Mouse (Mus musculus) limb, embryonic 12.5 days (tissue): ENCODE measurements at regions not wholly inside any gene's neighbourhood (a gene's known extent, or its start where the extent isn't known, plus 50 kb on each side); places are given as distances from the start of the nearest gene placed in this dataset.

Experiments
- ATAC-seq: fragments of 200-750 bp; cut with Nextera tagmentation; 2 replicates; pipeline ENCODE4 v1.8.0; 2017; ENCODE audit warnings: low read depth, moderate TSS enrichment; ENCODE audit not compliant: insufficient number of reproducible peaks, insufficient read depth, low FRiP score, low TSS enrichment
- H3K27ac ChIP-seq: fragments of 300-500 bp; sonication (generic); 2 replicates; pipeline ENCODE4 v1.5.1; 2016; ENCODE audit warnings: mild to moderate bottlenecking, moderate library complexity
- H3K27me3 ChIP-seq: fragments of 300-500 bp; sonication (generic); 2 replicates; pipeline ENCODE4 v1.6.1; 2016; ENCODE audit warnings: mild to moderate bottlenecking, moderate library complexity
- H3K36me3 ChIP-seq: fragments of 300-500 bp; sonication (generic); 2 replicates; pipeline ENCODE4 v1.6.1; 2016; ENCODE audit warnings: mild to moderate bottlenecking, moderate library complexity
- H3K4me1 ChIP-seq: fragments of 300-500 bp; sonication (generic); replicated peaks from 2 replicates; pipeline ENCODE4 v1.6.1; 2016
- H3K4me2 ChIP-seq: fragments of 300-500 bp; sonication (generic); 2 replicates; pipeline ENCODE4 v1.6.1; 2016; ENCODE audit warnings: mild to moderate bottlenecking, moderate library complexity
- H3K4me3 ChIP-seq: fragments of 300-500 bp; sonication (generic); replicated peaks from 2 replicates; pipeline ENCODE4 v1.5.1; 2016; ENCODE audit warnings: mild to moderate bottlenecking
- H3K9ac ChIP-seq: fragments of 300-500 bp; sonication (generic); replicated peaks from 2 replicates; pipeline ENCODE4 v1.6.1; 2016; ENCODE audit warnings: mild to moderate bottlenecking, moderate library complexity
- H3K9me3 ChIP-seq: fragments of 300-500 bp; sonication (generic); 2 replicates; pipeline ENCODE4 v1.6.1; 2016; ENCODE audit warnings: mild to moderate bottlenecking, moderate library complexity
- WGBS: fragments of 180-500 bp; shearing (Covaris S2); methylation state at CpG from one replicate; pipeline ENCODE4 v1.1.7; 2016; 5-methylcytosine and 5-hydroxymethylcytosine counted together

DNA sequence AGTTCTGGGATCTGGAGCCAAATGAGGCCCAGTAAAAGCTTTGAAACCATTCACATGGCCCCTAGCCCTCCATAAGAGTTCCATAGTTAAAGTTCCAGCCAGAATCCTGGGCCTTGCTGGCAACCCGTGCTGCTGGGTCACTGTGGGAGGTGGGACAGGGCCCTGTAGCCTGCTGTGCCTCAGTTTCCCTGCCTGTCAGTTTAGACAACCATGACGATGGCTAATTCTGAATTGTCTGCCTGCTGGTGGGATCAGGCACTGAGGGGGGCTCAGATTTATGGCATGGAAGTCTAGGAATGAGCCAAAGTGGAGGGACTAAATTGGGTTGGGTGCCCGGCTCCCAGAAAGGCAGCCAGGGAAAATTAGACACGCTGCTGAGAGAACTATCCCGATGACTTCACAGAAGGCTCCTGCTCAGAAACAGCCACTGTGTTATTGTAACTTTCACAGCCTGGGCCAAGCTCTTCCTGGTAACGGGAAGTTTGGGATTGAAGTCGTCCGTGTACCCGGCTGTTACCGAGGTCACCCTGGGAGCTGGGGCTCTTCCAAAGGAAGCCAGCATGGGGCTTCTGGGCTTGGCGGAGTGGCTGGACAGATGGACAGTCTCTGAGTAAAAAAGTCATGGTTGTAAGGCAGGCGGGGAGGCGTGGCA lies 110.2 kb downstream of the Zfp36l1 start:
- Histone ChIP-seq H3K4me2 (no peak overlapping the region), H3K9me3 (no peaks in the 10 kb centered on the region), H3K9ac (no peak overlapping the region), H3K4me3 (no peak overlapping the region), H3K36me3 (no peaks in the 10 kb centered on the region), H3K27ac (peak overlapping the region; percentile 73), H3K4me1 (peaks cover 22% of the 10 kb centered on the region), H3K27me3 (no peaks in the 10 kb centered on the region)
- WGBS: 71% methylated on average over 13 of the region's 13 CpGs
- ATAC-seq: no peak

DNA sequence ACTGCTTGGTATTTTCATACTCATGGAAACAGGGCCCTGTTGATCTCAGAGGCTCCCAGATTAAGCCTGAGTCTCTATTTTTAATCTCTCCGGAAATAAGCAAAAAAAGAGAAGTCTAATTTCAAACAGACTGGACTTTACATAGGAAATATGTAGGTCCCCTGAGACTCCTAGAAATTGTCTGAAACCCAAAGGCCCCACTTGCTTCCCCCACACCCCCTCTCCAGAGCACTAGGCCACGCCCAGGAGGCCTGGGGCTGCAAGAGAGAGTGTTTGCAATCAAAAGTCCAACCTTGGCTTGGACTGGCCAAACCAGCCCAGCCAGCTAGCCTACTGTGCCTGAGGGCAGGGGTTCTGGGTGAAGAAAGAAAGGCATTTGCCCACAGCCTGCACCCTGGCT lies 111.0 kb downstream of the Zfp36l1 start:
- H3K27me3 ChIP-seq: no peaks in the 10 kb centered on the region
- no peaks in the 10 kb centered on the region for H3K36me3 ChIP-seq
- H3K4me2 ChIP-seq: no peak overlapping the region
- no peak overlapping the region for H3K4me3 ChIP-seq
- peak overlapping the region; percentile 73 for H3K27ac ChIP-seq
- ATAC-seq: no peak
- peaks cover 22% of the 10 kb centered on the region for H3K4me1 ChIP-seq
- H3K9me3 ChIP-seq: no peaks in the 10 kb centered on the region
- no peak overlapping the region for H3K9ac ChIP-seq
- WGBS: 49% methylated on average over 2 of the region's 2 CpGs

DNA sequence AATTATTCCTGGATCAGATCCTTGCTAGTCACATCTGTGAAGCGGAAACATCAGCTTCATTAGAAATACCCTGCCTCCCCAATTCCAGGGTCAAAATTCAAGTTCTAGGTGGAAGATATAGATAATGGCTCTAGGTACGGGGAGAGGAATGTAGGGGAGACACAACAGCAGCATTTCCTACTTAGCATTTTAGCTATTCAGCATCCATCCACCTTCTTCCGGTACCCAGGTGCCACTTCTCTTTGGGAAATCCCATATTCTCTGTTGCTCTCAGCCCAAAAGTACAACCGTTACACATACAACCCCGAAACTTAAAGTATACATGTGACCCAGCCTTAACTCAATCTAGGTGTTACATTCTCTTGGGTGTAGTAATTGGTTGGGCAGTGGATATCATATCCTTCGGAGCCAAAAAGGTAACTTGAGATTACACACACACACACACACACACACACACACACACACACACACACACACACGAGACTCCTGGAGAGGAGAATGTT lies 112.9 kb downstream of the Zfp36l1 start:
- Histone ChIP-seq H3K27ac (no peak overlapping the region), H3K9ac (no peak overlapping the region), H3K4me3 (no peak overlapping the region), H3K4me1 (peaks cover 28% of the 10 kb centered on the region), H3K36me3 (no peaks in the 10 kb centered on the region), H3K4me2 (no peak overlapping the region), H3K27me3 (no peaks in the 10 kb centered on the region), H3K9me3 (no peaks in the 10 kb centered on the region)
- ATAC-seq: no peak
- WGBS: 83% methylated on average over 7 of the region's 7 CpGs

DNA sequence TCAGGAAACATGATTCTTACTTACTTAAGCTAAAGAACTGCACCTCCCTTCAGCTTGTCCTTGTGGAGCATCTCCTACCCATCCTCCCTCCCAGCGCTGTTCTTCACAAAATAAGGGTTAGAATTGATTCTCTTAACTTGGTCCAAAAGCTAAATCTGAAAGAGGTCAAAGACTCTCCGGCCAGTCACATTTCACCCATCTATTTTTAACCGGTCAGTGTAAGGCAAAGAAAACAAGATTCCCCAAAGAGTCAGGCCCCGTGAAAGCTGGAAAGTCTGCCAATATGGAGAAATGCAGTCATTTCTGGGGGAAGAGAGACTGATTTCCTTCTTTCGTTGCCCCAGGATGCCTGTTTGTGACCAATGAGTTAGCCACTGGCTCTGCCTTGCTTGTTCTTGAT lies 114.0 kb downstream of the Zfp36l1 start:
- Histone ChIP-seq H3K4me3 (no peak overlapping the region), H3K4me2 (no peak overlapping the region), H3K27ac (no peak overlapping the region), H3K27me3 (no peaks in the 10 kb centered on the region), H3K4me1 (peaks cover 36% of the 10 kb centered on the region), H3K9ac (no peak overlapping the region), H3K36me3 (no peaks in the 10 kb centered on the region), H3K9me3 (no peaks in the 10 kb centered on the region)
- 86% methylated on average over 5 of the region's 5 CpGs for WGBS
- no peak for ATAC-seq

DNA sequence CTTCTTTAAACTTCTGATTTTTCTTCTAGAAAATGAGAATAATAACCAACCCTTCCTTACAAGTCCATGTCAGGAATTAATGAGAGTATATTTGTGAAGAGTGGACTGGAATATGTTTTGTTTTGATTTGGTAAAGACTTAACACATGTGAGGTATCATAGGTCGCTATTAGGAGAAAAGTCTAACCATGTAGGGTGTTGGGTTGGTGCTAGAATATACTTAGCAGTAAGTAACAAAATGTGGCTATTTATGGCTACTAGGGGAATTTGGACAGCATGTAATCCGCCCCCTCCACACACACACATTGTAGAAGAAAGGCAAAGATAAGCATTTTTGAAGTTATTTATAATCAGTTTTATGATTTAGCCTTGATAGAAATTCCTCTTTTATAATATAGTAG lies 114.5 kb downstream of the Zfp36l1 start:
- 90% methylated on average over 2 of the region's 2 CpGs for WGBS
- Histone ChIP-seq H3K4me1 (peaks cover 40% of the 10 kb centered on the region), H3K9me3 (no peaks in the 10 kb centered on the region), H3K27me3 (no peaks in the 10 kb centered on the region), H3K4me3 (no peak overlapping the region), H3K4me2 (no peak overlapping the region), H3K27ac (no peak overlapping the region), H3K36me3 (no peaks in the 10 kb centered on the region), H3K9ac (no peak overlapping the region)
- no peak for ATAC-seq

DNA sequence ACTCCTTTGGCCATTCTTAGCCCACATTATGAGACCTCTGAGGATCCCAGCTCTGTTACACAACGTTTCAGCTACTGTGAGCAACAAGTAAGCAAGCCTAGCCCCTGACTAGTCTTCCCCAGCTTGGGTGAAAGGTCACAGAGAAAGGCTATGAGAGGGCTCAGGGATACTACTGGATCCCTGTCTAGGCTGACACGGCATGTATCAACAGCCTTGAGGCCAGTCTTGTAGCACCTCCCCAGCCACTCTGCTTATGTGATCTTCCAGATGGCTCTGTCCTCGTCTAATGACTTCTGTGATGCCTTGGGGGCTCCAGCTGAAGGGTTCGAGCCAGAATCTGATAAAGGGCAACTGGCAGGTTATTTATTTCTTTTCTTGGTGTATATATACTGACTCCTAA lies 115.6 kb downstream of the Zfp36l1 start:
- WGBS: 44% methylated on average over 4 of the region's 4 CpGs
- no peak overlapping the region for H3K4me3 ChIP-seq
- H3K36me3 ChIP-seq: no peaks in the 10 kb centered on the region
- H3K9me3 ChIP-seq: no peaks in the 10 kb centered on the region
- no peak overlapping the region for H3K9ac ChIP-seq
- H3K4me1 ChIP-seq: peaks cover 33% of the 10 kb centered on the region
- H3K27ac ChIP-seq: no peak overlapping the region
- no peaks in the 10 kb centered on the region for H3K27me3 ChIP-seq
- ATAC-seq: no peak
- no peak overlapping the region for H3K4me2 ChIP-seq

DNA sequence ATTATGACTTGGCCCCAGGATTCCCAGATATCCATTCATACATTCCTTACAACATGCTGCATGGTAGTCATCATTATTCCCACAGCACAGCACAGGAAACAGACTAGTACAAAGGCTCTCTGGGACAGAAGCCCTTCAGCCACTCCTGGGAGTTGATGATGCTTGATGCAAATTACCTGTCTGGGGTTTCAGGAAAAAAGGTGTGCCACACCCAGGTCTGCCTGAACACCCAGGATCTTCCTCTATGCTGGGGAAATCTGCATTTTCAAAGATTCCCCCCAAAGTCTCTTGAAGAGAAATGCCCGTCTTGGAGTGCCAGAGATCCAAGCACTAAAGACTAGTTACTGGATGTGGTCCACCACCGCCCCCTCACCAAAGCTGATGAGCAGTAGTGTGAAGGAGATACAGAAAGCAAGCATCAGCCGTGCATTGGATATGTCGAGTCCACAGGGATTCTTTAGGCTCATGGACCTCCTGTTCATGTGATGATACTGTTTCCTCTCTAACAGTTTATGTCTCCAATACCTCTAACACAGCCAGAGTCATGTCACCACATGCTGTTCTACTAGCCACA lies 117.2 kb downstream of the Zfp36l1 start:
- no peaks in the 10 kb centered on the region for H3K36me3 ChIP-seq
- no peaks in the 10 kb centered on the region for H3K27me3 ChIP-seq
- H3K9ac ChIP-seq: no peak overlapping the region
- ATAC-seq: no peak
- no peak overlapping the region for H3K4me3 ChIP-seq
- peaks cover 36% of the 10 kb centered on the region for H3K4me1 ChIP-seq
- WGBS: 95% methylated on average over 4 of the region's 4 CpGs
- H3K27ac ChIP-seq: no peak overlapping the region
- H3K4me2 ChIP-seq: no peak overlapping the region
- no peaks in the 10 kb centered on the region for H3K9me3 ChIP-seq

DNA sequence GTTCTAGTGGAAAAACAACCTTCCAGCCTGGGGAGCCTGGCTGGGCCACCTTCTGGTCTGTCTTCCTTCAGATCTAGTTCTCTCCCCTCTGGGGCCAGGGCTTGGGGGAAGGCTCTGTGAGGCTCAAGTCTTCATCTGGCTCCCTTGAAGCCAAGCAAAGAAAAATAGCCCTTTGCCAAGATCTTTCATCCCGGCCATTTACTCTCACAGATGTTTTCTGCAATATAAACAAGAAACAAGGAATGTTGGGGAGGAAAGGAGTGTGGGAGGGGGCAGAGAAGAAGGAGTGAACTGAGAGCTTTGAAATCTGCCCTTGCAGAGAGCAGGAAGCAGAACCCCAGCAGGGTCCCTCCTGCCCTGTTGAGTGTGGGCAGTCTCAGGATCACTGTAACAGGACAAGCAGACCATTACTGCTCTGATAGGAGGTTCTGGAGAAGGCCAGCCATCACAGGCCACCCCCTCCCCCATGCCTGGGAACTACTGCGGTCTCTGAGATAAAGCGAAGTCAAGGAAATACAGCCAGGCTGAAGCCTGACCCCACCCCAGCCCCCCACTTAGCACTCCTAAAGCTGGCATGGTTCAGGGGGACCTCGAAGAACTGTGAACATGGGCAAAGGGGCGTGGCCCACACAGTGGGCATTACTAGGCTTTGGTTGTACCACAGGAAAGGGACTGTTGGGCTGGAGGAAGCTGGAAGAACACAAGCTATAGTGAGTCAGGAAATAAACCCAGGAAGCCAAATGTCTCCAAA lies 118.8 kb downstream of the Zfp36l1 start:
- 37% methylated on average over 5 of the region's 5 CpGs for WGBS
- Histone ChIP-seq H3K4me1 (peaks cover 53% of the 10 kb centered on the region), H3K9me3 (no peaks in the 10 kb centered on the region), H3K27me3 (no peaks in the 10 kb centered on the region), H3K4me3 (no peak overlapping the region), H3K9ac (0 out of 2 replicates have a peak overlapping the region, but pooled peaks have one; percentile 28), H3K36me3 (no peaks in the 10 kb centered on the region), H3K27ac (peak overlapping the region; percentile 89), H3K4me2 (0 out of 2 replicates have a peak overlapping the region, but pooled peaks have one; percentile 3)
- ATAC-seq: peak; percentile 21; the same call in 1 of the 2 replicates

DNA sequence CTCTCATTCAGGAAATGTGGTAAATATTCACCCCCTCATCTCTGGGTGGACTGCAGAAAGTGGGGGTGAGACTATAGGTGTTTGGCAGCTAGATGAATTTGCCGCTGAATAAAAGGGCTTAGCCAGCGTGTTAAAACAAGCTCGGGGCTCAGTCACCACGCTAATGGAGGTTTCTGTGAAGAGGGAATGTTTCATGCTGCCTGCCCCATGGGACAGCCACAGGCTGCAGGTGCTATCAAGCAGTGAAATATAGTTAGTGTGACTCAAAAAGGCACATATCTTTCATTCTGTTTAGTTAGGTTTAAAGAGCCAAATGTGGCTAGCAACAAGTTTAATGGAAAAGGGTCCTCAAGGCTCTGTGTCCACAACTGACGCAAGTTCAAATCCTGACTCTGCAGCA lies 121.5 kb downstream of the Zfp36l1 start:
- peak overlapping the region; percentile 64 for H3K27ac ChIP-seq
- no peak overlapping the region for H3K4me3 ChIP-seq
- H3K4me2 ChIP-seq: no peak overlapping the region
- H3K9me3 ChIP-seq: no peaks in the 10 kb centered on the region
- no peaks in the 10 kb centered on the region for H3K36me3 ChIP-seq
- peaks cover 66% of the 10 kb centered on the region for H3K4me1 ChIP-seq
- ATAC-seq: no peak
- WGBS: 36% methylated on average over 5 of the region's 5 CpGs
- no peaks in the 10 kb centered on the region for H3K27me3 ChIP-seq
- no peak overlapping the region for H3K9ac ChIP-seq

DNA sequence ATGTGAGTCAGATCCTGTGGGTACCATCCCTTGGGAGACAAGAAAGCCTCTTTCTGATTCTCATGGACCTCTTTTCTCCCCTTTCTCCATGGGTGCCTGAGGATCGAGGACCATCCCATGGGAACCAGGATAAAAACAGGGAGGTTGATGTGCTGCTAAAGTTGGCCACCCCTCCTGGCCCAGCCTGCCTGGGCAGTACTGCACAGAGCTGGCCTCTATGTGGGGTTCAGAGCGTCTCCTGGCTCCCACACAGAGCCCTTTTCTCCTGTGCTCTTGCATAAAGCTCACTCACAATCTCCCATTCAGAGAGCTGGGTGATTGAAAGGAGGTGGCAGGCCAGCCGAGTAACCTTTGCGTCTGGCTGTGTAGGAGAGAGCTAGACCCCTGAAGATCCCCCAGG lies 122.1 kb downstream of the Zfp36l1 start:
- Histone ChIP-seq H3K27ac (peak overlapping the region; percentile 64), H3K27me3 (no peaks in the 10 kb centered on the region), H3K4me3 (no peak overlapping the region), H3K4me2 (no peak overlapping the region), H3K4me1 (peaks cover 71% of the 10 kb centered on the region), H3K9me3 (no peaks in the 10 kb centered on the region), H3K36me3 (no peaks in the 10 kb centered on the region), H3K9ac (no peak overlapping the region)
- ATAC-seq: no peak
- 46% methylated on average over 4 of the region's 4 CpGs for WGBS

DNA sequence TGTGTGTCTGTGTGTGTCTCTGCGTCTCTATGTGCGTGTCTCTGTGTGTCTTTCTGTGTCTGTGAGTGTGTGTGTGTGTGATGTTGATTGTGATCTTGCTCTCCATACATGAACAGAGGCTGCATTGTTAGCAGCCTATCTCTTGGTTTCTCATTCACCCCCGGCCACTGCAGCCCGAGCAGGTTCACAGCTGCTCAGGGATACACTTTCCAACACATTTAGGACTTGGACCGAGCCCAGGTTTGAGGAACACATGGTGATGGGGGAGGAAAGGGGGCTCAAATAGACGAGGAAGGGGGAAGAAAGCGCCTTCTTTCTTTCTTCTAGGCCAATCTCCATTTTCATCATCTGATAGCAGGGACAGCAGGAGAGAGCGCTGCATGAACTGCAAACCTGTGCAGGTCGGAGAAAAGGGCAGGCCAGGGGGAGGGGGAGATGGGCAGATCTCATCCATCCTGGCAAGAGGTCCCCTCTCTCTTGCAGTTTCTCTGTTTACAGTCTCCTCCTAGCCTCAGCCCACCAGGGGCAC lies 123.2 kb downstream of the Zfp36l1 start:
- Histone ChIP-seq H3K27me3 (no peaks in the 10 kb centered on the region), H3K9ac (0 out of 2 replicates have a peak overlapping the region, but pooled peaks have one; percentile 23), H3K36me3 (no peaks in the 10 kb centered on the region), H3K4me2 (no peak overlapping the region), H3K4me1 (peaks cover 65% of the 10 kb centered on the region), H3K4me3 (no peak overlapping the region), H3K27ac (peak overlapping the region; percentile 64), H3K9me3 (no peaks in the 10 kb centered on the region)
- WGBS: 59% methylated on average over 9 of the region's 9 CpGs
- ATAC-seq: peak; percentile 27; the same call in 1 of the 2 replicates
